Mouse (Mus musculus) heart, embryonic 15.5 days (tissue): Measurements from ENCODE around the gene Atp2a2. TPM values are rescaled to one million over a fixed set of nuclear protein-coding genes. Genes with fewer than 3 reads are reported as not detected.
"Not testable (repeated sequence)": the region's sequence is repeated elsewhere in the genome, so short reads cannot be mapped to it uniquely, and the experiment has no call there.

ENCODE experiments used
- ATAC-seq: fragments of 200-750 bp; cut with Nextera tagmentation; replicated peaks from 2 replicates; pipeline ENCODE4 v1.8.0; 2017; ENCODE audit warnings: low read depth, moderate TSS enrichment; ENCODE audit not compliant: insufficient number of reproducible peaks, insufficient read depth, low FRiP score
- H3K27ac ChIP-seq: fragments of 300-500 bp; sonication (generic); 2 replicates; pipeline ENCODE4 v1.5.1; 2015; ENCODE audit warnings: mild to moderate bottlenecking, inconsistent platforms
- H3K27me3 ChIP-seq: fragments of 300-500 bp; sonication (generic); 2 replicates; pipeline ENCODE4 v1.6.1; 2015; ENCODE audit warnings: inconsistent platforms
- H3K36me3 ChIP-seq: fragments of 300-500 bp; sonication (generic); 2 replicates; pipeline ENCODE4 v1.6.1; 2015; ENCODE audit warnings: mild to moderate bottlenecking, inconsistent platforms
- H3K4me1 ChIP-seq: fragments of 300-500 bp; sonication (generic); replicated peaks from 2 replicates; pipeline ENCODE4 v1.6.1; 2015; ENCODE audit warnings: inconsistent platforms
- H3K4me2 ChIP-seq: fragments of 300-500 bp; sonication (generic); 2 replicates; pipeline ENCODE4 v1.6.1; 2015; ENCODE audit warnings: inconsistent platforms, mild to moderate bottlenecking, moderate library complexity
- H3K4me3 ChIP-seq: fragments of 300-500 bp; sonication (generic); 2 replicates; pipeline ENCODE4 v1.5.1; 2015; ENCODE audit warnings: mild to moderate bottlenecking, inconsistent platforms
- H3K9ac ChIP-seq: fragments of 300-500 bp; sonication (generic); 2 replicates; pipeline ENCODE4 v1.6.1; 2015; ENCODE audit warnings: mild to moderate bottlenecking, inconsistent platforms
- H3K9me3 ChIP-seq: fragments of 300-500 bp; sonication (generic); replicated peaks from 2 replicates; pipeline ENCODE4 v1.6.1; 2016; ENCODE audit warnings: inconsistent platforms
- whole genome bisulfite sequencing: fragments of 180-500 bp; shearing (Covaris S2); methylation state at CpG from one replicate; pipeline ENCODE4 v1.1.7; 2015; ENCODE audit warnings: mixed read lengths; 5-methylcytosine and 5-hydroxymethylcytosine counted together
- polyA plus RNA-seq: library from polyadenylated mRNA; unstranded; fragments of >200 nt; fragmentation: Nextera tagmentation; extraction: Ambion mirVana; gene quantifications from 2 replicates; pipeline ENCODE4 v1.2.1, GENCODE M21; 2015

Gene Atp2a2
- polyA plus RNA-seq, 1 experiment from 2014 or later: 288 TPM

GRCm38 (mm10) chr5:122493035-122493434, 9.0 kb downstream of the Atp2a2 start:
- Histone ChIP-seq H3K27ac (no peak overlapping the region), H3K36me3 (peaks cover 83% of the 10 kb centered on the region), H3K9me3 (no peaks in the 10 kb centered on the region), H3K9ac (no peak overlapping the region), H3K4me3 (no peak overlapping the region), H3K4me2 (0 out of 2 replicates have a peak overlapping the region, but pooled peaks have one; percentile 18), H3K27me3 (no peaks in the 10 kb centered on the region), H3K4me1 (peaks cover 27% of the 10 kb centered on the region)
- no peak for ATAC-seq
- WGBS: 72% methylated on average over 2 of the region's 2 CpGs

GRCm38 (mm10) chr5:122491385-122491784, 10.6 kb downstream of the Atp2a2 start:
- Histone ChIP-seq H3K4me1 (peaks cover 21% of the 10 kb centered on the region), H3K36me3 (peaks cover 90% of the 10 kb centered on the region), H3K4me2 (no peak overlapping the region), H3K27me3 (no peaks in the 10 kb centered on the region), H3K9me3 (no peaks in the 10 kb centered on the region), H3K4me3 (no peak overlapping the region), H3K9ac (no peak overlapping the region), H3K27ac (no peak overlapping the region)
- ATAC-seq: no peak
- WGBS: 78% methylated on average over 10 of the region's 10 CpGs

GRCm38 (mm10) chr5:122490148-122490547, 11.9 kb downstream of the Atp2a2 start:
- ATAC-seq: no peak
- Histone ChIP-seq H3K27ac (no peak overlapping the region), H3K9me3 (no peaks in the 10 kb centered on the region), H3K4me1 (peaks cover 18% of the 10 kb centered on the region), H3K4me2 (no peak overlapping the region), H3K36me3 (peaks cover 91% of the 10 kb centered on the region), H3K4me3 (no peak overlapping the region), H3K9ac (no peak overlapping the region), H3K27me3 (no peaks in the 10 kb centered on the region)
- 93% methylated on average over 2 of the region's 2 CpGs for WGBS

GRCm38 (mm10) chr5:122487825-122488224, 14.2 kb downstream of the Atp2a2 start:
- WGBS: 69% methylated on average over 6 of the region's 6 CpGs
- peaks cover 95% of the 10 kb centered on the region for H3K36me3 ChIP-seq

DNA sequence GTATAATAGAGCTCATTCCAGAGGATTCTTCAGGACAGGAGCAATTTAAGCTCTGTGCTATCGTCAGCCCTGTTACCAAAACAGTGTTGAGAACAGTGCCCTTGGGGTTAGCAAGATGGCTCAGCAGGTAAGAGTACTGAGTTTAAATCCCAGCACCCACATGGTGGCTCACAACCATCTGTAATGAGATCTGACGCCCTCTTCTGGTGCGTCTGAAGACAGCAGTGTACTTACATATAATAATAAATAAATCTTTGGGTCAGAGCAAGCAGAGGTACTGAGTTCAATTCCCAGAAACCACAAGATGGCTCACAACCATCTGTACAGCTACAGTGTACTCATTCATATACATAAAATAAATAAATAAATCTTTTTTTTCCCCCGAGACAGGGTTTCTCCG, 15.8 kb downstream of the Atp2a2 start:
- 75% methylated on average over 5 of the region's 5 CpGs for WGBS

More at GRCm38 (mm10) chr5:122487825-122488224, 14.2 kb downstream of the Atp2a2 start:
- no peak overlapping the region for H3K4me3 ChIP-seq
- no peaks in the 10 kb centered on the region for H3K27me3 ChIP-seq
- peaks cover 8% of the 10 kb centered on the region for H3K4me1 ChIP-seq
- H3K9me3 ChIP-seq: no peaks in the 10 kb centered on the region
- H3K27ac ChIP-seq: no peak overlapping the region
- no peak for ATAC-seq
- H3K9ac ChIP-seq: no peak overlapping the region
- no peak overlapping the region for H3K4me2 ChIP-seq

DNA sequence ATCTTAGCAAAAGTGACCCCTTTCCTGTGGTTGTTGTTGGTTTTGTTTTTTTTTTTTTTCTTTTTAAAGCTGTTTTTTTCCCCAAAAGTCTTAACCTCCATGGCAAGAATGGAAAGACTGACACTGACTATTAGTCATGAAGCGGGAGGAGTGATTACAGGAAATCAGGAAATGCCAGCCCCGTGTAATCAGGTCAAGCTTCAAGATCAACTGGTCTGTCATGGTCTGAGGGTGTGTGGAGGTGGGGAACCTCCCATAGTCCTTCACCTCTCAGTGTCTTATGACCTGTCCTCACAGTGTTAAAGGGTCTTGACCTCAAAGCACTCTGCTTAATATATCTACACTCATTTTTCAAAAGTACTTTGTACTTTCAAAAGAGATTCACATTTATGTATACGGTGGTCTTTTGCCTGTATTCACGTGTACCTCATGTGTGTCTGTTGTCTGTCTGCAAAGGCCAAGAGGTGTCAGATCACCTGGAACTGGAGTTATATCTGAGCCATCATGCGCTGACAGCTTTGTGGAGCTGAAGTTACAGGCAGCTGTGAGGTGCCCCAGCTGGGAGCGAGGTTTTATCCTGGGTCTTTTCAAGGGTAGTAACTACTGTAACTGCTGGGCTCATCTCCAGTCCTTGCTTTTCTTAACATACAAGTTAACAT, 19.2 kb downstream of the Atp2a2 start:
- 57% methylated on average over 6 of the region's 6 CpGs for WGBS
- H3K9me3 ChIP-seq: no peaks in the 10 kb centered on the region
- no peaks in the 10 kb centered on the region for H3K27me3 ChIP-seq
- no peak overlapping the region for H3K9ac ChIP-seq
- peak overlapping the region; percentile 11; the same call in 1 of the 2 replicates for H3K27ac ChIP-seq
- no peak for ATAC-seq
- H3K4me1 ChIP-seq: peaks cover 21% of the 10 kb centered on the region
- H3K4me3 ChIP-seq: no peak overlapping the region
- H3K4me2 ChIP-seq: no peak overlapping the region
- H3K36me3 ChIP-seq: peaks cover 87% of the 10 kb centered on the region

More for the DNA sequence above, 15.8 kb downstream of the Atp2a2 start:
- not testable (repeated sequence) for H3K4me2 ChIP-seq, H3K9ac ChIP-seq, H3K4me3 ChIP-seq, H3K27me3 ChIP-seq, ATAC-seq, H3K9me3 ChIP-seq, H3K27ac ChIP-seq
- peaks cover 13% of the 10 kb centered on the region for H3K4me1 ChIP-seq
- peaks cover 95% of the 10 kb centered on the region for H3K36me3 ChIP-seq

- ATAC-seq: peak; percentile 60; the same call in 1 of the 2 replicates
- H3K36me3 ChIP-seq: peaks cover 88% of the 10 kb centered on the region
These were observed 20.2 kb downstream of the Atp2a2 start for GRCm38 (mm10) chr5:122481844-122482243.

GRCm38 (mm10) chr5:122479131-122479530, 22.9 kb downstream of the Atp2a2 start:
- ATAC-seq: no peak

More at GRCm38 (mm10) chr5:122481844-122482243, 20.2 kb downstream of the Atp2a2 start:
- no peak overlapping the region for H3K4me2 ChIP-seq
- whole genome bisulfite sequencing: 61% methylated on average over 5 of the region's 5 CpGs
- H3K4me1 ChIP-seq: peaks cover 19% of the 10 kb centered on the region
- no peak overlapping the region for H3K4me3 ChIP-seq
- H3K9me3 ChIP-seq: no peaks in the 10 kb centered on the region
- no peaks in the 10 kb centered on the region for H3K27me3 ChIP-seq
- no peak overlapping the region for H3K9ac ChIP-seq
- peak overlapping the region; percentile 21 for H3K27ac ChIP-seq

DNA sequence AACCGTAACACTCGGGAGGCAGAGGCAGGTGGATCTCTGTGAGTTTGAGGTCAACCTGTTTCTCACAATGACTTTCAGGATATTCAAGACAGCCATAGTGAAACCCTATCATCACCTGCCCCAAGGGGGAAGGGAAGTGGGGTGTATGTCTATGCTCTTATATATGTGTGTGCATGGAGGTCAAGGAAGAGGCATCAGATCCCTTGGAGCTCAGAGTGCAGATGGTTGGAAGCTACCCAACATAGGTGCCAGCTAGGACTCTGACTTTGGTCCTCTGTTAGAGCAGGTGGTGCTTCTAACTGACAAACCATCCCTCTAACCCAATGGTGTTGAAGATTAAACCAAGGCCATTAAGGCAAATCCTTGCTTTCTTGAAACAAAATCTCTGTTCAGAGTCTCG, 24.5 kb downstream of the Atp2a2 start:
- Histone ChIP-seq H3K9me3 (no peaks in the 10 kb centered on the region), H3K4me1 (peaks cover 39% of the 10 kb centered on the region), H3K27me3 (no peaks in the 10 kb centered on the region), H3K36me3 (peaks cover 83% of the 10 kb centered on the region), H3K27ac (no peak overlapping the region), H3K4me3 (no peak overlapping the region), H3K4me2 (no peak overlapping the region), H3K9ac (no peak overlapping the region)
- 85% methylated on average over 3 of the region's 3 CpGs for WGBS
- no peak for ATAC-seq

More at GRCm38 (mm10) chr5:122479131-122479530, 22.9 kb downstream of the Atp2a2 start:
- WGBS: 64% methylated on average over 2 of the region's 2 CpGs
- H3K4me1 ChIP-seq: peaks cover 31% of the 10 kb centered on the region
- no peak overlapping the region for H3K4me2 ChIP-seq
- H3K27me3 ChIP-seq: no peaks in the 10 kb centered on the region
- H3K9ac ChIP-seq: no peak overlapping the region
- no peaks in the 10 kb centered on the region for H3K9me3 ChIP-seq
- no peak overlapping the region for H3K27ac ChIP-seq
- H3K4me3 ChIP-seq: no peak overlapping the region
- peaks cover 83% of the 10 kb centered on the region for H3K36me3 ChIP-seq

- 45% methylated on average over 3 of the region's 3 CpGs for WGBS
- Histone ChIP-seq H3K27ac (0 out of 2 replicates have a peak overlapping the region, but pooled peaks have one; percentile 3), H3K4me1 (peaks cover 41% of the 10 kb centered on the region), H3K9me3 (no peaks in the 10 kb centered on the region), H3K4me2 (no peak overlapping the region), H3K36me3 (peaks cover 84% of the 10 kb centered on the region), H3K4me3 (no peak overlapping the region), H3K27me3 (no peaks in the 10 kb centered on the region), H3K9ac (no peak overlapping the region)
- no peak for ATAC-seq
These were observed 25.9 kb downstream of the Atp2a2 start for GRCm38 (mm10) chr5:122476078-122476477.

DNA sequence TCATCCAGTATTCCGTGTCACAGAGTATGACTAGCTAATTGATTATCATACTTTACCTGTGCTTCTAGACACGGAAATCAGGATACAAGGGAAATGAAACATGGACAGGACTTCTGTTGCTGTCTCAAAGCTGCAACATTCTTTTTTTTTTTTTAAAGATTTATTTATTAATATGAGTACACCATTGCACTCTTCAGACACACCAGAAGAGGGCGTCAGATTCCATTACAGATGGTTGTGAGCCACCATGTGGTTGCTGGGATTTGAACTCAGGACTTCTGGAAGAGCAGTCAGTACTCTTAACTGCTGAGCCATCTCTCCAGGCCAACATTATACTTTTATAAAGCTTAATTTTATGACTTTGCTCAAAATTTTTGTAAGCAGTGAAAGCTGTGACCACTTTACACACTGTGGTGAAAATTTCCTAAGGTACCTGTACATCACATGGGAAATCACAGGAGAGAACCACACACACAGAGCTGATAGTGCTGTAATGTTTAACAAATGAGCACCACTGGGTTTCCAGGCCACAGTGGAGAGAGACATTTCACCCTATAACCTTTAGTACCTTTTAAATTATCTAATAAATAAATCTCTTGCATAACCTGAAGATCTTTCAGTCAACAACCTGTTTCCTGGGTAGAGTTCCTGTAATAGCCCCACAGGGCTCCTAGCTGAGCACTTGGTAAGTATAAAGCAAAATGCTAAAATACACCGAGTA, 27.2 kb downstream of the Atp2a2 start:
- no peaks in the 10 kb centered on the region for H3K9me3 ChIP-seq
- 76% methylated on average over 4 of the region's 4 CpGs for WGBS
- no peak overlapping the region for H3K9ac ChIP-seq
- H3K27ac ChIP-seq: no peak overlapping the region
- peaks cover 38% of the 10 kb centered on the region for H3K4me1 ChIP-seq
- H3K27me3 ChIP-seq: no peaks in the 10 kb centered on the region
- no peak overlapping the region for H3K4me3 ChIP-seq
- H3K36me3 ChIP-seq: peaks cover 87% of the 10 kb centered on the region
- ATAC-seq: no peak
- H3K4me2 ChIP-seq: no peak overlapping the region
